Mouse (Mus musculus) c-Kit-negative CD71-positive TER-119-positive erythroid progenitor cells, embryonic 14.5 days (primary cell): ENCODE measurements around the gene Nfib.

ENCODE experiments used
- DNase-seq: peaks from one replicate; pipeline ENCODE4 v3.0.0-alpha.2; 2013; ENCODE audit warnings: low read depth, low spot score

Nfib gene

DNA sequence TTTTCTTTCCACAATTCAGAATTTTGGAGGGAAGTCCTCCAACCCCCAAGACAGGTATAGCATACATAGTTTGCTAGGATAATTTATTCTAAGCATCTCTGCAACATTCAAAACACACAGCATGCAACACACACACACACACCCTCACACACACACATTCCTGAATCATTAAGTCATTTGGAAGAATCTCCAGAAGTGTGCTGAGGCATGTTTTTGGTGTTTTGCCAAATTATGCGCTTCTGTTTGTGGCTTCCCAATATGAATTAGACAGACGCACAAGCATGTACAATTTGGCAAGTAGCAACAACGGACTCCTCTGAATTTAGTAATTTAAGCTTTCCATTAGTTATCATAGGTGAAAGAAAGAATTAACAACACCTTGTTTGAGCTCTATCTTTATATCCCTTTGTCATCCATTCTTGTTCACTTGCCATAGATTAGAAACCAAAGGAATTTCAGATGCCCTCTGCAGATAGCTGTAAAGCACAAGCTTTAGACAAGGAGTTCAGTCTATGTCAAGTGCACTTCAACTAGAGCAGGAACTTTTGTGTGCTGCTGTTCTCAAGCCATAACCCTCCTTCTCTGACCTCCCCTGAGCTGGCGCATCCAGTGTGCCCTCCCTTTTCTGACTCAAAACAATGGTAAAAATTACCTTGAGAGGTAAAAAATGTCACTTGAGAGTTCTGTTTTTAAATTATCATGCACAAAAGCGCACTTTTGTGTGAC is 235.2 kb downstream of the Nfib start:
- DNase-seq = no peak

DNA sequence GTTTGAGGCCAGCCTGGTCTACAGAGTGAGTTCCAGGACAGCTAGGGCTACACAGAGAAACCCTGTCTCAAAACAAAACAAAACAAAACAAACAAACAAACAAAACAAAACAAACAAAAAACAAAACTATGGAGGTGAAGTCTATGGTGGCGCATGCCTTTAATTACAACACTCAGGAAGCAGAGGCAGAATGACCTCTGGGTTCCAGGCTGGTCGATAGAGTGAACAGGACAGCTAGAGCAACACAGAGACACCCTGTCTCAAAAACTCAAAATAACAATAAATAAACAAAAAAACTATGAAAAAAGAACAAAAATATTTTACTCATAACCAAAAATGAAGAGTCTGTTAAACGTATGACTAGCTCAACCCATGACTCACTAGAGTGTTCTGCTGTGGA is 236.6 kb downstream of the Nfib start:
- no peak for DNase-seq

DNA sequence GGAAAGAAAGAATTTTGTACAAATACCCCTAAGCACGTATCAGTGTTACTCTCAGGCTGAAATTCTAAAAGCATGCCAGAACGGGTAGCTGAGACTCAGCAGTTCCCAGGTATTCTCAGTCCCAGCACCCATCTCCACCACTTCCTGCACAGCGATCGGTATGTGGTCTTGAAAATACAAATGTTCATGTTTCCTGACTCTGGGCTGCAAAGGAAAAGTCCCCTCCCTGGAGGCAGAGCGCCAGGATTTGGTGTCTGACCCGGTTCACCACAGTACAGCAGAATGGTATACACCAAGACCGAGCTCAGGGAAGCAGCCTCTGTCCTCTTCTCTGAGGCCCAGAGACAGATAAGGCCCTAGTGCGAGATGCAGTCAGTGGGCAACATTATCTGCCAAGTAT is 238.8 kb downstream of the Nfib start:
- DNase-seq = no peak

DNA sequence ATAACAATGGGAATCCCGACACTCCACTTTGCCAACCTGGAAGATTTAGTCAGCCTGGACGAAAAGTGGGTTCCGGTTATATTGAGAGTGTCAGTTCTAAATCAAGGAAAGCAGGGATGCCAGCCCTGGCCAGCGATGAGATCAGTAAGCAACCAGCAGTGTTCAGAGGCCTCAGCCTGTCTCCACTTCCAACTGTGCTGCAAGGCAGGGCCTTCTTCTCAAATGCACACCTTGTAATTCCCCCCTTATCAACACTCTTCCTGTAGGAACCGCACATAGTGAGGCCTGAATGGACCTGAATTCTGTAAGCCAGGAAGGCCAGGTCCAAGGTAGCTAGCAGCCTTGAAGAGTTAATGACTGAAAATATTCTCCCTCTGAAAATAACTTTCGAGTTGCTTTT is 239.4 kb downstream of the Nfib start:
- DNase-seq = no peak

DNA sequence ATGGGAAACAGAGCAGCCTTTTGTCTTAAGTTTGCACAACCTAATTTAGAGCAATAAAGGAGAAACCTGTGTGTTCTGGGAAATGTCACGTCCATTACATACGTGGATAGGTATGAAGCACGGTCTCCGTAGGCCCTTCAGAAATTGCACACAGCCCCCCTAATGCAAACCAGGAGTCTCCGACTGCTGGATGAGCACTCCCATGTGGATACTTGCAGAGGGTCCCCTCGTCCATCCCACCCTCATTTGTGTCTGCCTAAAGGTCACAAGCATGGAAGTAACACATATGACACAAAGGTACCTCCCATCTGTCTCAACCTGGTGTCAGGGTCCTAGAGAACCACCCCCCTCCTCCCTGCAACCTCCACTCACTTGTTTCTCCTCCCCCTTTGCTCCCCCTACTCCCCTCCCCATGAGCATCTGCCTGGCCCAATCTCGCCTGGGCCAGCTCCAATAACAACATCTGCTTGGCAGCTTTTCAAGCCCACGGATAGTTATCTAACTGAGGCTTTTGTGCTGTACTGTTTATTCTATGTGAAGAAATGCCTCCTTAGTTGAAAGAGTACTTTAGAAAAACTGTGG is 241.4 kb downstream of the Nfib start:
- DNase-seq = no peak

DNA sequence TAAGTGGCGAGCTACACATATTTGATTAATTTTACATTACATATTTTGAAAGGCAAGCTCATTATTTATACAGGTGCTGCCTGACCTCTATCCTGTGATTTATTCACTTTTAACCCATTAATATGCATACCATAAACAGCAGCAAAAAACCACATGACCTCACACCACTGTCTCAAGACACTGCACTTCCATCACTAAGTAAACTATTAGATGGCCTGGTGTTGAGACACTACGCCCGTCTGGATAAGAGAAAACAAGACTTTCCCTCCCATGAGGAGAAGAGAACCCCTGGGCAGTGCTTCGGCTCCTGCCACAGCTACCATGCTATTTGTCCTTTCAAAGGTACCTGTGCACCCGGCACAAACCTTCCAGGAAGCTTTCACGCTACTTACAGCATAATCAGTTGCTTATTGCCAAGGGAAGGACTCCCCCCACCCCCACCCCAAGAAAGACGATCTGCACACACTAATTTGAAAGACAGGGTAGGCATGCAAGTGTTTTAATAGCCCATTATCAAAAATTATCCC is 242.3 kb downstream of the Nfib start:
- DNase-seq = no peak

DNA sequence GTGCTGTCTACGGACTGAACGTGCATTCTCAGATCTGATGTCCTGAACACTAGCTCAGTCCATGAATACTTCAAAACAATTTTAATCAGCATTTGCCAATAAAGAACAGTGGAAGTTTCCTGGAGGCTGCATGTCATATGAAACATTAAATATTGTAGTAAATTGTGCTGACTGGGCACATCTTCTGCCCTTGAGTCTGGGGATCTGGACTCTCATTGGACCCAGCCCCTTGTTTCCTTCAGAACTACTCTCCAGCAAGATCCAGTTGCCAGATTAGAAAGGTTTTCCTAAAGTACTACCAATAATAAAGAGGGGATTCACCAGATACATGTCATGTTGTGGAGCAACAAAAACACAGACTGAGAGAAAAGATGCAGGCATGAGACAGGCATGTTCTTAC is 243.9 kb downstream of the Nfib start:
- no peak for DNase-seq

DNA sequence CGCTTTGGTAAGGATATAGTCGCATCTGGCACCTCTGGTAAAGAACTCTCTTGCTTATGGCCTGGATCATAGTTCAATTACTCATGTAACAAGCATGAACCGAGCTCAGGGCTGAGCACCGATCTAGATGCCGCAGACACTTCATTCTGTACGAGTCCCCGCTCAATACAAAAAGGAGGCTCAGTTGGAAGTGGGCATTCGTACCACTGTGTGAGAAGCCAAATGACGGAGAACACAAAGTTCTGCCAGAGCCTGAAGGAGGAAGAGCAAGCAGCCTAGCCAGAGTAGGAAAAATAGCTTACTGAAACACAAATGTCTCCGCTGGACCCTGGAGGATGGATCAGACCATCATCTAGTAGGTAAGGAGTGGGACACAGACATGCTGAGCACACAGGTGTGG is 246.7 kb downstream of the Nfib start:
- DNase-seq = no peak

DNA sequence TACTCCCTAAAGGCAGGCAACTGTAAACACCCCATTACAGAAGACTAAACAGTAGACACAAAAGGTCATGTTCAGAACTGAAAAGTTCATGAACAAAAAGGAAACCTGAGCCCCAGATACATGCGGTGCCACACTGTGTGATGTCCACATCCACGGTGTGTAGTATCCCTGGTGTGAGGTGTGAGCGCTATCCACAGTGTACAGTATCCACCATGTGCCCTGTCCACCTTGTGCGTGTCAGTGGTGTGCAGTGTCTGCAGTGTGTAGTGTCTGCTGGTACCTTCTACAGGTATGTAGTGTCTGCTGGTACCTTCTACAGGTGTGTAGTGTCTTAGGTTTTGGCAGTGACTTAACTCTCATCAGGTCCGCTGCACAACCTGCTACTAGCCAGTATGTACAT is 248.6 kb downstream of the Nfib start:
- no peak for DNase-seq

DNA sequence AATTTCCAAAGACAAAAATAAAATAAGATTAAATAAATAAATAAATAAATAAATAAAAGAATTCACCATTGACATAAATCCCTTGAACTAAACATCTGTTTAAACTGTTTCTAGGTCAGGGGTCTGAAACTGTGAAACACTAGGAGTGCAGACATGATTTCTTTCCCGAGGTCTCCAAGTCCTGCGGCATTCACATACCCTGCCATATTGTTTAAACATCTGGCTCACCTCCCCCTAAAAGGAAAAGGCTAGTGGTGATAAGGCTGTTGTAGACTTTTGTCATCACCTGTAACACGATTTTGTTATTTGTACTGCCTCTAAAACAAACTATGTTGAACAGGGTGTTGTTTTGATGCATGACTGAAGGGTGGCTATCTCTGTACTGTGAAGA is 249.2 kb downstream of the Nfib start:
- DNase-seq = no peak

DNA sequence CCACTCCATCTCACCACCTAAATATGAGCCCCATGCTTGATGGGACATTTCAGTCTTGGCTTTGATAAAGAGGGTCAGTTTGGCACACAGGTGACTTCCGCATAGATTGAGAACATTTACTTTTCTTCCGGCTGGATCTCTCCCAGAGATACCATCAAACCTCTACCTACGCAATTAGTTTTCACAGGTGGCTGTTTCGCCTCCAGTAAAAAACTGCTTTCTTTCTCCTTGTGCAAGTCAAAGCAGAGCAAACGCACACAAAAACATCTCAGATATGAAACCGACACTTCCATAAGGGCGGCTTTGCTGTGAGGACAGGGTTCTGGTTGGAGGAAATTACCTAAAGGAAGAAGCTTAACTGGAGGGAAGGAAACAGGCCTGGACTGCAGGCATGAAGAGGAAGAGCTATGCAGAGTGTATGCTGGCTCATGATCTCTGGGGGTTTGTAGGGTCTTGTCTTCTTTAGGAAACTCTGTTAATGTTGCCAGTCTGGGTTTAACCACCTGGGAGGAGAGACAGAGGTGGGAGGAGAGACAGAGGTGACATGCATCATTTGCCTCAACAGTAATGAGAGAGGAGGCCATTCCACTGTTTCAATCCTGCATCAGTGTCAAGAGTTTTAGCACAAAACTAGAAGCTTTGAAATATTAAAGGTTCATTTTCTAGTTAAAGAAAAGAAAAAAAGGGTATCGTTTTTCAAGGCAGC is 249.8 kb downstream of the Nfib start:
- no peak for DNase-seq

DNA sequence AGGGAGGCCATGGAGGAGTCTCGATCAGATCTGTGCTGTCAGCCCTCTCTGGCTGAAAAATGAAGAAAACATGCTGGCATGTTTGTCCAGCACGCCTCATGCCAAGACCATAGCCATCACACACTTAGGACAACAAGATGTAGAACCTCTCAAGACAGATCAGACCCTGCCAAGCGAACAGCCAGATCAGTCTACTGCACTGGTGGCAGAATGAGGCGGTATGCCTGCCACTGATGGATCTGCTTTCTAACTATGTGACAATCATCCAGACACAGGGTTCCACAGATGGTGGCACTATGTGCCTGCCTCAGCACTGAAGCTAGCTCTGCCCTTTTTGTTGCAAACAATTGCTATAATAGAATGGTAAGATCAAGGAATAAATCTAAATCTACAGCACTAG is 250.6 kb downstream of the Nfib start:
- DNase-seq = no peak

DNA sequence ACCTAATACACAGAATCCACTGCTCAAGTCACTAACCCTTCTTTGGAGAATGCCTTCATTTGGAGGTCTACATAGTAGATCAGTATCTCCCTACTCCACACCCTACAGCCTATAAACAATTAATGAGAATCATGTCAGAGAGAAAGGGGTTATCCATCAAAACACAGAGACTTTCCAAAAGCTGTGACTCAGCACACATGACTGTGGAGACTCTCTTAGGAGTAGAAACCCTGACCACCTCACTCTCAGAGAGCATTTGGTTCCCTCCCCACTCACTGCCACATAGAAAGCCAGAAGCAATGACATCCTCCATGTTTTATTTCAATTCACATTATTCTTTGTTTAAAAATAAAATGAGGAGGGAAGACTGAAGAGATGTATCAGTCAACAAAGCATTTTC is 252.2 kb downstream of the Nfib start:
- no peak for DNase-seq

DNA sequence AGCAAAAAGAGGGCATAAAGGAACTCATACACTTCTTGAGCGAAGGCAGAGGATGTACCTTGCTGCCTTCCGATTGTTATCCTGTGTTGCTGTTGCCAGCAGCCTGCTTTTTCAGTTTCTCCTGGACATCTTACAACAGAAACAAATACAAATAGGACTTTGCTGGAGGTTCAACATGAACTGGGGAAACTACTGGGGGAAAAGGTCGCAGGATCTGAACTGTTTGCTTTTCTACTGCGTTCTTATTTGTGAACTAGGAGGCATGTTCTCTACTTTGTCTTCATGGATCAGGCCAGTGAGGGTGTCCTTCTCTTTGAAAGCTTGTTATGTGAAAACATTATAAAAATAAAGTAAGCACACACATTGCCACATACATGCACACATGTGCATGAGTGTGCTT is 252.6 kb downstream of the Nfib start:
- no peak for DNase-seq

DNA sequence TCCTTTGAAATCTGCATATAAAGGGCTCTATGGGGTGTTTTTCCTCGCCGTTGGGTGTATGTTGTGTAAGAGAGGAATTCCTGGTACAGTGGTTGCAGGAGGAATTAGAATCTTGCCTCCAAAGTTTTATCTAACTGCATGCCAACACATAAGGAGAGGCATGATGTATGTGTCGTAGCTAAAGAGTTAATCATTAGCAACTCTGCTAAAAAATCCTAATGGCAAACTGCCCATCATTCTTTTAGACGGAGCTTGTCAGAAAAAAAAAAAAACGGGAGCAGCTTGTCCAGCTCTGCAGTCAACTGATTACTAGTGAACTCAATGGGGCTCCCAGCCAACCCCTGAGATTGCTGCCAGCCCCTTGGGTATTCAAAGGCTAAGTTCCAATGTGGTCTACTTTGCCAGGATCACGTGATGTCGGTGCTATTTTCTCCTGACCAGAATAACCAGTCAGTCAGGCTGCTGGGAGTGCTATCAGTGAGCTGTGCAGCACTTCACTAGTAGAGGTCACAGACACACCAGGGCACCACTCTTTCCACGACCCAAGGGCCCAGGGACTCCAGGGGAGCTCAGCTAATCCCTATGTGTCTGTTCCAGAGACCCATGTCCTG is 258.4 kb downstream of the Nfib start:
- no peak for DNase-seq

DNA sequence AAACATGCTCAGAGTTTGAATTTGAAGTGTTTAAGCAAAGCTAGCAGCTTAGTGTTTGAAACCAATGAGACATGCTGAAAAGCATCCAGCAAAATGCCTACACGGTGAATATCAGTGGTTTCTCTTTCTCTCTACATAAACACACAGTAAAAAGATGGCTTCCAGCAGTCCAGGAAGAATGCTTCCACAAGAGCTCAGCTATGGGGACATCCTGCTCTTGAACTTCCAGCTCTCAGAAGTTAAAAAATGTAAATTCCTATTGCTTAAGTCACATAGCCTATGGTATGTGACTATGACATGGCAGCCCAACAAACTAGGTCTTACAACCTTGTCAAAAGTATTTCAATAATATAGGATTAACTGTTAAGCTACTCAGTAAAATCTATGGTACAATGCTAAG is 261.5 kb downstream of the Nfib start:
- DNase-seq = no peak

DNA sequence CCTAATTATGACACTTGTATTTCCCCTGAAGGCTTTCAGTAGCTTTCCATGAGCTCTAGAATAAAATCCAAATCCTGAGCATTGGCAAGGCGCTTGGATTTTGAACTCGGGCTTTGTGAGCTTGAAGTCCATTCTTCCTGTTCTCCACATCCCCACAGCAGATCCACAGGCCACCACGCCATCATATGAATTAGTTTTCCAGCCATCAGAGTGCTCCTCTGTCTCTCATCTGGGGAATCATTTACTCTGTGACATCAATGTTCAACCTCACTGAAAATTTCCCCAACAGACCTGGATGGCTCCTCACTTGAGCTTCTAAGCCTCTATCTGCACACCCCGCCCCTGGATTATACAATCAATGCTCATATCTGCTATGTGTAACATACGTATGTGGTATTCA is 262.1 kb downstream of the Nfib start:
- no peak for DNase-seq

DNA sequence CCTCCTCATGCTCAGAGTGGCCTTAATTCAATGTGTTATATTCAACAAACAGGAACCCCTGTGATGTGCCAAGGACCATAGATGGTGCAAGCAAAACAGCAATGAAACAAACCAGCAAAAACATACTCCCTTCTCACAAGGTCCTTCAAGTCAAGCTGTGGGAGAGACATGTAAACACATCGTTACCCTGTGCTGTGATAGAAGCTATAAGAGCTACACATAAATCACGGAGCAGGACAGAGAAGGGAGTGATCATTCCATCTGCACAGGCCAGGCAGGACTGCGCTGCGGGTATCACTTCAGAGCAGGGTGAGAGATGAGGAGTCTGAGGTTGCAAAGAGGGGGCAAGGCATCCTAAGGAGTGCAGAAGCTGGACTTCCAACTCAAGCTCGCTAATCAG is 262.5 kb downstream of the Nfib start:
- DNase-seq = no peak

DNA sequence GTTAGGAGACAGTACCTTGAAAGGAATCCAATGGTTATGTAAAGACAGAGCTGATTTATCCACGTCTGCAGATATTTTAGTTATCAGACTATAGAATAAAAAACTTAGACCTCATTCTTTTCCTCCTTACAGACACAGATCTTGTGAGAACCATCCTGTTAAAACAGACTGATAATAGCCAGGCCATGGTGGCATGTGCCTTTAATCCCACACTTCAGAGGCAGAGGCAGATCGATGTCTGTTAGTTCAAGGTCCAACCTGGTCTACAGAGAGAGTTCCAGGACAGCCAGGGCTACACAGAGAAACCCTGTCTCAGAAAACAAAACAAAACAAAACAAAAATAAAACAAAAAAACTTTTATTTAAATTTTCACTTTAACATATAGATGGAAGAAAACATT is 264.9 kb downstream of the Nfib start:
- DNase-seq = no peak

DNA sequence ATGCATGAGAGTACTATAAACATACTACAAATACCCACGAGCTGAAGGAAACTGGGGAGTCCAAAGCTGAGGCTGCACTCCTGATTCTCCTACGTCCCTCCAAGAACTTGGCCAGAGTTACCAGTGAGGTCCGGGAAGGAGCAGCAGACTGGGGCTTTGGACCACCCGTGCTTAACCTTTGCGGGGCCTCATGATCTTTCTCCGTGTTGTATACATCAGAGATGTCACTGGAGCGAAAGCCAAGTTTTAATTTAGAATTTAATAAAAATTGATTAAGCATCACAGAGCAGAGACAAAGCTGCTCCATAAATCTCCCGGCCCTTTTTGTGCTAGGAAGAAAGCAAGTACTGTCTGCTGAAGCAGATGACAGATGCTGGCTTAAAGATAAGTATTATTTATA is 265.7 kb downstream of the Nfib start:
- DNase-seq = no peak

DNA sequence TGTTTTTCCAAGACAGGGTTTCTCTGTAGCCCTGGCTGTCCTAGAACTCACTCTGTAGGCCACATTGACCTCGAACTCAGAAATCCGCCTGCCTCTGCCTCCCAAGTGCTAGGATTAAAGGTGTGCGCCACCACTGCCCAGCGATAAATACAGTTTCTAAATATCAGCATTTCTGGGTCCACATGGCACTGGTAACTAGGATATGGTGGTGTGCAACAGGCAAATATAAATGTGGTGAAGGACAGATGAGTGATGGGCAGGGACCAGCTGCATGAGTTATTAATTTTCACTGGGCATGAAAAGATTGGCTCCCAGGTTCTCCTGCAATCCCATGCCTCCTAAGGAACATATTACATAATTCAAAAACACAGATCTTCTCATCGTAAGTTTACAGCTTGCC is 266.9 kb downstream of the Nfib start:
- DNase-seq = no peak

DNA sequence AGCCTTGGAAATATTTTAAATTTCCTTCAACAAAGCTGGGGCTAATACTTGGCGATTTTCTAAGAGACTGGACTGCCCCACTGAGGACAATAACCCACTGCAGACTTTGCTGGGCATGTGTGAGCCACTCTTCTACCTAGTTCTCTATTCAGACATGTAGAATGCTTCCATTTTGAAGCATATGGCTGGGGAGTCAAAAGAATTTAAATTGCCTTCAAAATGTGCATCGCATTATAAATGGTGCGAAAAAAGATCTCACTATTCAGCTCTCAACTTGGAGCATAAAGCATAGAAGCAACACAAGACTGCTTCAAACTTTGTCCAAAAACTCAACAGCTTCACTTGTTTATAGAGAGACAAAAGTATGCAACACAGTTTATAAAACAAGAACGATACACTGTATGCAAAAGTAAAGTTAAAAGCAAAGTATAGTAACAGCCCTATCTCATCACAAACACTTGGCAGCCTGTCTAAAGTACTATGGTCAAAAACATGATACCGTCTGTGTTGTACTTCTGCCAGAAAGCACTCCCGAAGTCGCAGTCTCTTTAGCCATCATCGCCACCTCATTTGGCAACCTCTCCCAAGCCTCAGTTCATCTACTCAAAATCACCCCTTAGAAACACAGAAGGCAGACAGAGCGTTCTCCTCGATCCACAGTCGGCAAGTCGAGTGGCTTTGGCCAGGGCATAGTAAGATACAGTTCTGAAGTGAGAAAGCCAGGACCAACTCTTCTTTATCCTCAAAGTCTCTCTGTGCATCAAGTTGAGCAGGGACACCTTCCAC is 267.8 kb downstream of the Nfib start:
- no peak for DNase-seq
